Mouse (Mus musculus) 416B (cell line): ENCODE results near the gene U2af2.
"Not testable (repeated sequence)": the region's sequence is repeated elsewhere in the genome, so short reads cannot be mapped to it uniquely, and the experiment has no call there.

Experiments
- DNase-seq: peaks from one replicate; pipeline ENCODE4 v3.0.0; 2011; ENCODE audit warnings: low read depth

The U2af2 gene

GRCm38 (mm10) chr7:5074984-5075383 lies 13.0 kb downstream of the U2af2 start:
- no peak for DNase-seq

- DNase-seq = peak; percentile 40
Observed at GRCm38 (mm10) chr7:5076931-5077330, 15.0 kb downstream of the U2af2 start.

GRCm38 (mm10) chr7:5079365-5080009 lies 17.5 kb downstream of the U2af2 start:
- not testable (repeated sequence) for DNase-seq

GRCm38 (mm10) chr7:5080010-5080751 lies 18.2 kb downstream of the U2af2 start, which contains the start of gene Epn1:
Gene Epn1, plus strand, starts transcription at chr7:5080235.
- DNase-seq = peak; percentile 95

- DNase-seq = no peak
Observed at GRCm38 (mm10) chr7:5080815-5081214, 18.9 kb downstream of the U2af2 start.

GRCm38 (mm10) chr7:5081241-5081640 lies 19.3 kb downstream of the U2af2 start:
- DNase-seq = peak; percentile 44

- DNase-seq = no peak
Observed at GRCm38 (mm10) chr7:5081939-5082338, 20.0 kb downstream of the U2af2 start.

- no peak for DNase-seq
Observed at GRCm38 (mm10) chr7:5083325-5084105, 21.6 kb downstream of the U2af2 start.

GRCm38 (mm10) chr7:5085512-5085911 lies 23.6 kb downstream of the U2af2 start:
- DNase-seq = no peak

GRCm38 (mm10) chr7:5086921-5087440 lies 25.0 kb downstream of the U2af2 start:
- DNase-seq = no peak

- no peak for DNase-seq
Observed at GRCm38 (mm10) chr7:5087886-5088285, 25.9 kb downstream of the U2af2 start.

GRCm38 (mm10) chr7:5089853-5090252 lies 27.9 kb downstream of the U2af2 start:
- no peak for DNase-seq

- DNase-seq = no peak
Observed at GRCm38 (mm10) chr7:5091008-5091728, 29.2 kb downstream of the U2af2 start.

- DNase-seq = no peak
Observed at GRCm38 (mm10) chr7:5092381-5092780, 30.4 kb downstream of the U2af2 start.

GRCm38 (mm10) chr7:5092831-5093510 lies 31.0 kb downstream of the U2af2 start:
- DNase-seq = no peak

GRCm38 (mm10) chr7:5098769-5099168 lies 36.8 kb downstream of the U2af2 start:
- DNase-seq = no peak

GRCm38 (mm10) chr7:5099796-5100195 lies 37.9 kb downstream of the U2af2 start:
- DNase-seq = peak; percentile 27

- peak; percentile 92 for DNase-seq
Observed at GRCm38 (mm10) chr7:5101066-5101663, 39.2 kb downstream of the U2af2 start.

GRCm38 (mm10) chr7:5102564-5102963 lies 40.6 kb downstream of the U2af2 start:
- no peak for DNase-seq

- DNase-seq = no peak
Observed at GRCm38 (mm10) chr7:5108272-5108671, 46.3 kb downstream of the U2af2 start.

GRCm38 (mm10) chr7:5109301-5109700 lies 47.4 kb downstream of the U2af2 start:
- DNase-seq = no peak
